Mouse (Mus musculus): ENCODE data around the gene Raly.

Raly gene

DNA sequence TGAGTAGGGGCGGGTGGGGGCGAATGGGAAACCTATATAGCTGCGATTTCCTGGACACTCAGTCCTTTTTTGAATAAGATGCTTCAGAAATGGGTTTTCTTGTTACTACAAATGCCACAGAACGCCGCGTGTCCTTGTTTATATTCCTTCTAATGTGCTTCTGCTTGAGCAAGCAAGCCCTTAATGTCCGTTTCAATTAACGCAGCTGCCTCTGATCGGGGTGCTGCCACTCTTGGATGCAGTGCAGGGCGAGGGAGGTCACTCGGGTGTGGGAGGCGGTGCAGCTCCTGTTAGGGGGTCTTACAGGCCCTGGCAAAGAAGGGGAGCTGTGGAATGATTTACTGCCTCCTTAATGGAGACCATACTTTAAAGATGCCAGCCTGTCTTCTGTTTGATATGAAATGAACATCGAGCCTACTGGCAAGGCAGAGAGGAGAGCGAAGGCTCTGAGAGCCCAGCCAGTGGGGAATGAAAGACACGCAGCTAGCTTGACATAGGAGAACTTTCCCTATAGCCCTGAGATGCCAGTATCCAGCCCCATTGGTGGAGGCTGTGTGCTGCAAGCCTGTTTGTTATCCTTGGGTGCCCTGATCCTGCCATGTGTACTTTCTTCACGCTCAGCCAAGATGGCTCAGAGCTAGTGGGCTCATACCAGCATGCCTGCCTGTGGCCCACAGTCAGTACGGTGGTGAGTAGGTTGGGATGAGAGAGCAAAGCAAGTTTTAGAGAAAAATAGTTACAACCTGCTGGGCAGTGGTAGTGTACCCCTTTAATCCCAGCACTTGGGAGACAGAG lies 7.8 kb upstream of the Raly start:
- DNase-seq (ENCODE audit: low spot score in 2 of 2) = no peak

DNA sequence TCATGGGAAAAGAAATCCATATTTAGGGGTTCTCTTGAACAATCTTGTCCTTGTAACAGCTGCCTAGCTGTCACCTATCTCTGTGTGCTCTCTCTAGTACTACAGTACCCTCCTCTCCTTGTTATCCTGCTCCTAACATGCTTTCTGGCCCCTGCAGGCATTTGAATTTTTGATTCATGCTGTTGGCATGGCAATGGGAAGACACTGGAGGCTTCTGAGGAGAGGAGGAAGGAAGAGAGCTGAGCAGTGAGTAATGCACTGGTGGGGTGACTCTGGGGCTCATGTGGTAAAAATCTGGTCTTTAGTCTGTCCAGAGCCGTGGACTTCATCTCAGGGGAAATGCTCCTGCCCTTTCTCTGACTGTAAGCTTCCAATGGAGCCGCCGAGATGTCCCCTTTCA lies 5.6 kb upstream of the Raly start:
- DNase-seq (ENCODE audit: low spot score in 2 of 2) = no peak

DNA sequence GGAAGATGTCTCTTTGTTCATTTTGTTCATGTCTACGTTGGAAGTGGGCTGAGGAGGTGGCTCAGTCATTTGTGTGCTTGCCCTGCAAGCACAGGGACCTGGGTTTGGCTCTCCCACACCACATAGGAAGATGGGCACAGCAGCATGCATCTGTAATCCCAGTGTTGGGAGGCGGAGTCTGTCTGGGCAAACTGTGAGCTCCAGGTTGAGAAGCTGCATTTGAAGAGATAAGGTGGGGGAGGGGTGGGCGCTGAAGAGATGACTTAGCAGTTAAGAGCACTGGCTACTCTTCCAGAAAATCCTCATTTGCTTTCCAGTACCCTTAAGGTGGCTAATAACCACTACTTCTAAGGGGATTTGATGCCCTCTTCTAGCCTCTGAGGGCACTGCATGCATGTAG lies 4.7 kb upstream of the Raly start:
- no peak for DNase-seq (ENCODE audit: low spot score in 2 of 2)

DNA sequence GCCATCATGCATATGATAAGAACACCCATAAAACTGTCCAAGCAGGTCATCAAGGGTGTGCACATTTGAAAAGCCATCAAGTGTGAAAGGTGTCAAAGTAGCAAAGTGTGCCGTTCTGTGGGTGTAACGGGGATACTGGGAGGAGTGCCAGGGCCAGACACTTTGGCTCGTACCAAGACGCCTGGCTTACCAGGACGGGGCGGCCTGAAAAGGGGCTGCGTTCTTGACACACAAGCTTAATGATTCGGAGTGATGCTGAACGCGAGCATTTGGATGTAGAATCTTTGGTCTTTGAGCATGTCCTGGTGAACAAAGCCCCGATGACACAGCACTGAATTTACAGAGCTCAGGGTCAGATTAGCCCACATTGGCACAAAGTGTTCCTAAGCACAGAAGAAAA lies 4.1 kb upstream of the Raly start:
- DNase-seq (ENCODE audit: low spot score in 2 of 2) = no peak

DNA sequence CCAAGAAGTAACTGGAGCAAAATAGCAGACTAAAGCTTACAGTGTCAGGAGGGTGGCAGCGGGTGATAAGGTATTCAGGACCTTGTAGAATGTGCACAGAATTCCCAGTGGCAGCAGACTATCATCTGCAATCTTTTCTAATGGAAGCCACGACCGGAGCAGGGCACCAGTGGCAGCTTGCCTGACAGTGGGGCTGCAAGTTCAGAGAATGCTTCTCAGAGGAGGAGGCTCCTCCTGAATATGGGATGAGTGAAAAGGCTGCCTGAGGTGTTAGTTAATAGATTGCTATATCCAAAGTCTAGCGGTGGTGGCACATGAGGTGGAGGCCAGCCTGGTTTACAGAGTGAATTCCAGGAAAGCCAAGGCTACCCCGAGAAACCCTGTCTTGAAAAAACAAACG lies 1.5 kb upstream of the Raly start:
- no peak for DNase-seq (ENCODE audit: low spot score in 2 of 2)

DNA sequence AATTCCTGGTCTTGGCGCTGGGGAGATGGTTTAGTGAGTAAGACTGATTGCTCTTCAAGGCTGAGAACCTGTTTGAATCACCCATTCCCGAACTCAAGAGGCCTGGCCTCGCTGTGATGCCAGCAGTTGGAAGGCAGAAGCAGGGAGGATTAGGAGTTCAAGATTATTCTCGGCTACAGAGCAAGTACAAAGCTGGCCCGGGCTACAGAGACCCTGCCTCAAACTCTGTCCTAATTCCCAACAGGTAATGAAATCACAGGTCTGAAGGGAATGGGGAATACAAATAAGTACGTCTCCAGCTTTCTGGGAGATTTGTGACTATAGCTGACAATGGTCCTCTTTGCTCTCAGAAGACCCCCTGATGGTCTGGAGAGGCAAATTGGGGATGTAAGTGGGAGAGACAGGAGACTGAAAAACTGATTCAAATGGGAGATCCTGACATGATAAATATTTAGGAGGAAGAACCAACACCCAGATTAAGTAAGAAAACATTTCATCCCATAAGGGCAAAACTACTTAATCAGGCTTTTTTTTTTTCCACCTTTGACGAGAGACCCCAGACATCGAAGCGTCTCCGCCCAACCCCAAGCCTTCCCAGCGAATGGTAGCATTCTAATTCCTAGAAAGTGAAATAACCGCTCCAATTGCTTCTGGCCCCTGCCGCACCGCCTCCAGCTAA lies 780 bp upstream of the Raly start:
- no peak for DNase-seq (ENCODE audit: low spot score in 2 of 2)

DNA sequence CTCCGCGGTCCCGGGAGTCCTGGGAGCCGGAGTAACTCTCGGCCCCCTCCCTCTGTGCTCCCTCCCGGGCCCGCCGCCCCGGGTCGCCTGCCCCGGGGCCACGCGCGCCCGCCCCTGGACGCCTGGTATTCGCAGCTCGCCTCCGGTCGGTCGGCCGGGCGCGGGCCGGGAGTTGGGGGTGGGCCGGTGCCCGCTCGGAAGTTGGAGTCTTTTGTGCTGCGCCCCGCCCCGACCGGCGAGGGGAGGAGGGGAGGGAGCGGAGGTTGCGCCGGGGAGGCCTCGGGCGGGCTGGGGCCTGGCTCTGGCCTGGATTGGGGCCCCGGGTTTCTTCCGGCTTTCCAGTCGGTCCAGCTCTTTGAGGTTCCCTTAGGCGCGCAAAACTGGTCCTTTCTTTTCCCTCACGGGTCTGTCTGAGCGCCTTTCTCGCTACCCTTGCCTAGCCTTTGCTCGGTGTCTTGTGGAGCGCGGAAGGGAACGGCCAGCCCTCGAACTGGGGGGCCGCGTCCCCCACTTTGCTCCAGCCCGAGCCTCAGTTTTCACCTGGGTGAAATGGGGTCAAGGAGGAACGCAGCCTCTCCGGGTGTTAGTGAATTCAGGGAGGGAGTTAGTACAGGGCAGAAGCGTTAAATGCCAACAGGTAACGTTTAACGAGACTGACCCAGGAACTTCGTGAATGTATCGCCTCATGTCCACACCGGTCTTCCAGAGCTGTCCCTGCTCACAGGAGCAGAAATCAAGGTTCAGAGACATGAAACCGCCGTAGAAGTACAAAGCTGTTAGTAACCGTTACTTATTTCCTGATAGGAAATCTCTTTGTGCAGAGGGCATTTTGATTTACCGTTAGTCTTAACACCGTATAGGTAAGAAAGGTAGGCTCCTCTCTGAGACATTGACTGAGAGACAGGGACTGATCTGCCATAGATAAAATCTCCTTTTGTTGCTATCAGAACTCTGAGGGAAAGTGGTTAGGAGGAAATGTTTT lies 1.1 kb downstream of the Raly start:
- peak; percentile 40 to 51 for DNase-seq (ENCODE audit: low spot score in 2 of 2)

DNA sequence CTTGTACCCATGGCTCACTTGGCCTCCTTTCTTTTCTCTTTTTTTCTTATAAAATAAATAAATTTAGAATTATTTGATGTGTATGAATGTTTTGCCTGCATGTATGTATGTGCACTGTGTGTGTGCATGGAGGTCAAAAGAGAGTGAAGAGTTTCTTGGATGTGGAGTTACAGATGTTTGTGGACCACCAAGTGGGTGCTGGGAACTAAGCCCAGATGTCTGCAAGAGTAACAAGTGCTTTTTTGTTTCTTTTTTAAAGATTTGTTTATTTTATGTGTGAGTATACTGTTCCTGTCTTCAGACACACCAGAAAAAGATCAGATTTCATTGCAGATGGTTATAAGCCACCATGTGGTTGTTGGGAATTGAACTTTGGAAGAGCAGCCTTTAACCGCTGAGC lies 12.5 kb downstream of the Raly start:
- DNase-seq (ENCODE audit: low spot score in 2 of 2) = no peak

DNA sequence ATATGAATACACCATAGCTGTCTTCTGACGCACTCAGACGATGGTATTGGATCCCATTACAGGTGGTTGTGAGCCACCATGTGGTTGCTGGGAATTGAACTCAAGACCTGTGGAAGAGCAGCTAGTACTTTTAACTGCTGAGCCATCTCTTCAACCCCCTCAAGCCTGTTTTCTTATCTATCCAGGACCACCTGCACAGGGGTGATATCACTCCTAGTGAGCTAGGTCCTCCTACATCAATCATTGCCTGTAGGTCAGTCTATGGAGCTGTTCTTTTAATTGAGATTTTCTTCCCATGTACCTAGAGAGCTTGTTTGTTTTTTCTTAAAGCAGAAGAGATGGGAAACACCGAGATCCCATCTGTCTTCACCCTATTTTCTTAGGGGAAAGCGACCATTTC lies 12.9 kb downstream of the Raly start:
- no peak for DNase-seq (ENCODE audit: low spot score in 2 of 2)

DNA sequence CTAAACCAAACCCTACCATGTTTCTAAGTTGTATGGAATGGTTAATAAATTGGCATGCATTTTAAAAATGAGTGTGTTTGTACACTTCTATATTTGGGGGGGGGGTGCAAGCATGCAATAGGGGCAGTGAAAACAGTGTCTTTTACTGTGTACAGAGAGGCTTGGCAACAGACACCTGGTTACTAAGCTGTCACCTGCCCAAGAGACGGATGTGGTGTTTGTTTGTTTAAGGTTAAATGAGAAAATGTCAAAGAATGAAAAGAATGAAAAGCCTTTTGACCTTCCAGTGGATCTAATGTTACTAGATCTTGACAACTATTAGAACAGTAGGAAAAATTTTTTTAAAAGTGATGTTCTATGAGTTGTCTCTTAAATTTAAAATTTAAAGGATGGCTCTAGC lies 16.8 kb downstream of the Raly start:
- no peak for DNase-seq (ENCODE audit: low spot score in 2 of 2)

DNA sequence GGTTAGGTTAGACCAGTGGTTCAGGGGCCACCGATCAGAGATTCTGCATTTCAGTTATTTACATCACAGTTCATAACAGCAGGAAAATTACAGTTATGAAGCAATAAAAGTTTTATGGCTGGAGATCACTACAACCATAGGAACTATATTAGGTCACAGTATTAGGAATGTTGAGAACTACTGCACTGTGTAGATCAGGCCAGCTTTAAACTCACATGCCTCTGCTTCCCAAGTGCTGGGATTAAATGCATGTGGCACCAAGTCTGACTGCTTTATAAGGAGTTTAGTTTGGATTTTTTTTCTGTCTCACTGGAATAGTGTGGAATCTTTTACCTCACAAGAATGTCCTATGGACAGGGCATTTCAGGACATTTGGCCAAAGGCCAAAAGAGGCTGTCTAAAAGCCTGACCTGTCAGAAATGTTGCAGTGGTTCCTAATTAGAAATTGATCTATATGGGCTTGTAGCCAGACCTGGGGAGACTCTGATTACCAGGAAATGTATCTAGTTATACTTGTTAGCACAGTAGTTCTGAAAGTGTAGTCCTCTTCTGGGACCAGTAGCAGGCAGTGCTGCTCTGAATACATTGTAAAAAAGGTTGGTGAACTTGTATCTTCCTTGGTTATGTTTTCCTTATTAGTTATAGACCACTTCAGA lies 18.3 kb downstream of the Raly start:
- DNase-seq (ENCODE audit: low spot score in 2 of 2) = no peak

DNA sequence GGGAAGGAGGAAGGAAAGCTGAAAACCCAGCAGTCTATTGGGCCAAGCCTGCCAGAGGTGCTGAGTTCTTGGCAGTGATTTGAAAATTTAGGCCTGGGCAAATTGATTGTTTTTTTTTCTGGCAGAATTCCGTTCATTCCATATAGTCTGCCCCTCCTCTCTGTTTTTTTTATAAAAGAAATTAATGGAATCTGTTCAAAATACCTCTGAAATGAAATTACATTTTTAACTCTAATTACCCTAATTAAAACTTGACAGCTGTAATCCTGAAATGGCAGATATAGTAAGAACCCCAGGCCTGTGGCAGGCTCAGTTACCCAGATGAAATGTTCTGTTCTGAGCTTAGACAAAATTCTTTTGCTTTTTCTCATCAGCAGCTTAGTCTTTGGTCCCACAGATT lies 19.9 kb downstream of the Raly start:
- DNase-seq (ENCODE audit: low spot score in 2 of 2) = no peak

DNA sequence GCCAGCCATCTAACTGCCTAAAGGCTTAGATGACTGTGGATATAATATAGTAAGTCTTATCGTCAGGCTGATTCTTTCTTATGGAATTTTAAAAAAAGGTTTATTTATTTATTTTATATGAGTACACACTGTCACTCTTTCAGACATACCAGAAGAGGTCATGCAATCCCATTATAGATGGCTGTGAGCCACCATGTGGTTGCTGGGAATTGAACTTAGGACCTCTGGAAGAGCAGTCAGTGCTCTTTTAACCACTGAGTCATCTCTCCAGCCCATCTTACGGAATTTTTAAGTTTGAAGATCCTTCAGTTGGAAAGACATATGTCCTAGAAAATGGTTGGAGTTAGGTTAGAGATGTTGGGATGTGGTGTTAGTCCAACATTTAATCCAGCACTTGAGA lies 22.5 kb downstream of the Raly start:
- DNase-seq (ENCODE audit: low spot score in 2 of 2) = no peak

DNA sequence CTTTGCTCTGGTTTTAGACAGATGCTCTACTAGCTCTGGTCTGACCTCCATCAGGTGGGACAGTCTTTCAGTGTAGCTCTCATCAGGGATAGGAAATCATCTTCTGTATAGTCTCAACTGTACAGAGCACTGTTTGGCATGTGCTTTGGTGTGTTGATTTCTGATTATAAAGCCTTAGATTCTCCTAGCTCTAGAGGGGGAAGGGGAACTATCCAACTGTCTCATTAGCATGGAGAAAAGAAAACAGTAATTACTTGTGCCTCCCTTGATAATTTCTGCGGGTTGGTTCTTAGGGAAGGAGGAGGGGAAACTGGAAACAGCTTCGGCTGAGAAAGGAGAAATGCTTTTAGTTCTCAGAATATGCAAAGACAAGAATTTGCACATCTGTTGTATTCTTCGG lies 26.2 kb downstream of the Raly start:
- DNase-seq (ENCODE audit: low spot score in 2 of 2) = no peak

DNA sequence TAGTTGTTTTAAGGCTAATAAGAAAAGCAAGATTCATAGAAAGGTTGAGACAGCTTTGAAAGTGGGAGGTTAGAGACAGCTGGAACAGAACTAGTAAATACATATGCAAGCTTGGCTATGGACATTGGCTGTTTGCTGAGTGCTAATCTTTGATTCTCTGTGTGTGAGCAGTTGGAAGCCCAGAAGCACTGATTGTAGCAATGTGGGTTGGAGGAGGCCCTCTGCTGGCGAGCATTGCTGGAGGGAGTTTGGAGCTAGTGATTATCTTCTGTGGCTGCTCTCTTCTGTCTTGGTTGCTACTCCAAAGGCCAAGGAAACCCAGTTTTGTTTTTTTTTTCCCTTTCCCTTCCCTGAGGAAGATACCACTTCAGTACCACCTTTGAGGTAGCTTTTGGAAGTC lies 26.9 kb downstream of the Raly start:
- DNase-seq (ENCODE audit: low spot score in 2 of 2) = peak; percentile 13 to 26

DNA sequence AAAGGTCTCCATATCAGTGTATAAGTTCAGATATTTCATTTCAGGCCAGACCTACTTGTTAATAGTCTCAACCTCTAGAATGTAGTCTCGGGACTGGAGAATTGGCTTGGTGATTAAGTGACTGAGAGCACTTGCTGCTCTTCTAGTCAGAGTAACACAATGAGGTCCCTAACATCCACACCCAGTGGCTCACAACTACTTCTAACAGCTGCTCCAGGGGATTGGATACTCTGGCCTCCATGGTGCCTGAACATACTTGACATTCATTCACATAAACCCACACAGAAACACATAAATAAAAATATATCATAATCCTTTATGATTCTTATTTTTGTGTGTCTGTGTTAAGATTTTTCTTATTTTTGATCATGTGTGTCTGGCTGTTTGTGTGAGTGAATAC lies 27.7 kb downstream of the Raly start:
- no peak for DNase-seq (ENCODE audit: low spot score in 2 of 2)

DNA sequence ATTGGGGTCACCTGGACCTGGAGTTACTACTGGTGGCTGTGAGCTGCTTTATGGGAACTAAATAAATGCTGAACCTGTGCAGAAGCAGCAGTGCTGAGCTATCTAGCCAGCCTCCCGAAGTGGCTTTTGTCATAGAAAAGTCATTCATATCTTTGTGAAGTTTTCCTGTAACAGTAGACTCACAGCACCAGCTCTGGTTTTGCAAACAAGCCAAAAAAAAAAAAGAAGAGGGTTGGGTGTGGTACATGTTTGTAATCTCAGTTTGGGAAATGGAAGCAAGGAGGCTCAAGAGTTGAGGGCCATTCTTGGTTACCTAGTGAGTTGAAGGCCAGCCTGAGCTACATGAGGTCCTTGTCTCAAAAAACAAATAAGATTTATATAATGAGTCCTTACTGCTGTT lies 29.4 kb downstream of the Raly start:
- no peak for DNase-seq (ENCODE audit: low spot score in 2 of 2)

DNA sequence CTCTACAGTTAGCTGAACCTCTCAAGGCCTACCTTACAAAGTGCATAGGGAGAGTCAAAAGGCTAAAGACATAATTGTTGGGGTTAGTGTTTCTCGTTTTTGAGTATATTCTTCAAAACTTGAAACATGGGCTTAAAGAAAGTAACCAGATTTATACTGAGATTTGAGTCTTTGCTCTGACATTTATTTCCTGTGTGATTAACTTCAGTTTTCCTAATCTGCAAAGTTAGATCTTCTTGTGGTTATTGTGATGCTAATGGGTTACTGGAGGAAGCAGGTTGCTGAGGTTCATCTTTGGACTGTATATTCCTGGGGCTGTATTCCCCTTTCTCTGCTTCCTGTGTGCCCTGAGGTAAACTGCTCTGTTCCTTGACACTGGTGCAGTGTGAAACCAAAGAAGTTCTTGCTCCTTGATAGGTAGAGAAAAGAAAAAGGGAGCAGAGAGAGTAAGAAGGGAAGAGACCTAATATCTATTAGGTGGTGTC lies 35.2 kb downstream of the Raly start:
- DNase-seq (ENCODE audit: low spot score in 2 of 2) = no peak

DNA sequence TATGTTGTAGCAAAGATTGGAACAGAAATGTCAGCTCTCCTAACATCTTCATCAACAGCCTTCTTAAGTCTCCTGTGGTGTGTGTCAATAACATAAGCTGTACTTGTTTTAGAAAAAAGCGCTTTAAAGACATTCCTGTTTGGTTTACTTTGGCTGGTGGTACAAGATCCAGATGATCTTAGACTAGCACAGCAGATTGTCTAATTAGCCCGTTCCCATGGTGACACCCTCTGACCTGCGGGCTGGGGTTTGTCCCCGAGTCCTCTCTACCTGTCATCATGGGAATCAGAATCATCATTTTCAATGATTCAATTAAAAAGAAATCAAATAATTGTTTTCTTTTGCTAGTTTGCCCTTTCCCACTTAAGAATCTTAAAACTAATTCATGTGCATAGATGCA lies 36.6 kb downstream of the Raly start:
- no peak for DNase-seq (ENCODE audit: low spot score in 2 of 2)

DNA sequence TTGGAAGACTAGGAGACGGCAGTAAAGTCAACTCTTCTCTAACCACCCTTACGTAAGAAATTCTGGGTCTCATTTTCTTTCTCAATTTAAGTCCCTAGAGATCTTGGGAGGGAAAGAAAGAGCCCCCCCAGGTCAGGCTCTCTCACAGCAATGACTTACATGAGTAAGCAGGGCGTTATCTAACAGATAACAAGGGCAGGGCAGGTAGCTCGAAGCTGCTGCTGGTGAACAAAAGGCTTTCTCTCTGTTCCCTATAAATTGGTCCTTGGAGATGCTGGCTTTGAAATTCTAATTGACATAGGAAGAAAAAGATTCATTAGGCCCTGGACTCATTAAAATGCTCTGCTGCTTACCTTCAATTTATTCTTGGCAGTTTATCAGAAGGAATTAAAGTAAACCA lies 41.6 kb downstream of the Raly start:
- DNase-seq (ENCODE audit: low spot score in 2 of 2) = no peak

DNA sequence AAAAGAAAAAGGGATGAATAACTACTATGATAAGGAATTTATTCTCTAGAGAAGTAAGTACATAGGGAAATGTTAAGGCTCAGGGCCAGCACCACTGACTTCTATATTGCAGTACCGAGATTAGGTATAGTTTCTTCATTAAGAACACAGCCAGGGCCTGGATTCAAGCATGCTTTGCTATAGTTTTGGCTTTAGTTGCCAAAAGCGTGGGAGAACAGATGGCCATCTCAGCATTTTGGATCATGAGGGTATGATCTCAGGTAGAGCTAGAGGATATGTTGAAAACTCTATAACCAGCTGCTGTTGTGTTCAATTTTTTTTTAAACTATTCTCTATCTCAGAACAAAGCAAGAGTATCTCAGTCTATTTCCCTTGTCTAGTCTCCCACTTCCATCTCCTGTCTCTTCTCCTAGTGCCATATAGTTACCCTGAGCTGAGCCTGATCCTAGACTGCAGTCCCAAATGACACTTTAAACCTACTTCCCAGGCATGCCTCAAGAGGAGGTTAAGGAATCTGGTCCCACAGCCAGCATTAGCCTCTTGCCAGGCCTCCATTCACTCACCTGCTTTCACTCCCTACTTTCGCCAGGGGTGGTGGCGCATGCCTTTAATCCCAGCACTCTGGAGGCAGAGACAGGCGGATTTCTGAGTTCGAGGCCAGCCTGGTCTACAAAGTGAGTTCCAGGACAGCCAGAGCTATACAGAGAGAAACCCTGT lies 43.4 kb downstream of the Raly start:
- no peak for DNase-seq (ENCODE audit: low spot score in 2 of 2)

Data from frontal cortex, postnatal 14 days (tissue).